Mouse (Mus musculus) liver, embryonic 12.5 days (tissue): ENCODE data around the gene Gm3045. TPM values are rescaled to one million over a fixed set of nuclear protein-coding genes. Genes with fewer than 3 reads are reported as not detected.

Source experiments
- ATAC-seq: fragments of 200-750 bp; cut with Nextera tagmentation; 2 replicates; pipeline ENCODE4 v1.8.0; 2017; ENCODE audit warnings: moderate number of reproducible peaks, mild to moderate bottlenecking, moderate library complexity
- H3K27ac ChIP-seq: fragments of 300-500 bp; sonication (generic); 2 replicates; pipeline ENCODE4 v1.5.1; 2016; ENCODE audit warnings: mild to moderate bottlenecking
- H3K27me3 ChIP-seq: fragments of 300-500 bp; sonication (generic); replicated peaks from 2 replicates; pipeline ENCODE4 v1.6.1; 2016; ENCODE audit warnings: mild to moderate bottlenecking, moderate library complexity
- H3K36me3 ChIP-seq: fragments of 300-500 bp; sonication (generic); 2 replicates; pipeline ENCODE4 v1.6.1; 2016; ENCODE audit warnings: mild to moderate bottlenecking, moderate library complexity
- H3K4me1 ChIP-seq: fragments of 300-500 bp; sonication (generic); 2 replicates; pipeline ENCODE4 v1.6.1; 2016
- H3K4me2 ChIP-seq: fragments of 300-500 bp; sonication (generic); 2 replicates; pipeline ENCODE4 v1.6.1; 2016; ENCODE audit warnings: mild to moderate bottlenecking, moderate library complexity
- H3K4me3 ChIP-seq: fragments of 300-500 bp; sonication (generic); 2 replicates; pipeline ENCODE4 v1.5.1; 2016; ENCODE audit warnings: mild to moderate bottlenecking, moderate library complexity
- H3K9ac ChIP-seq: fragments of 300-500 bp; sonication (generic); 2 replicates; pipeline ENCODE4 v1.6.1; 2016; ENCODE audit warnings: mild to moderate bottlenecking, moderate library complexity
- H3K9me3 ChIP-seq: fragments of 300-500 bp; sonication (generic); replicated peaks from 2 replicates; pipeline ENCODE4 v1.6.1; 2016; ENCODE audit warnings: mild to moderate bottlenecking, moderate library complexity
- WGBS: fragments of 180-500 bp; shearing (Covaris S2); methylation state at CpG from one replicate; pipeline ENCODE4 v1.1.7; 2016; ENCODE audit not compliant: insufficient replicate concordance; 5-methylcytosine and 5-hydroxymethylcytosine counted together
- polyA plus RNA-seq: library from polyadenylated mRNA; unstranded; fragments of >200 nt; fragmentation: Nextera tagmentation; extraction: Ambion mirVana; gene quantifications from 2 replicates; pipeline ENCODE4 v1.2.1, GENCODE M21; 2016

Gene Gm3045
- polyA plus RNA-seq, 1 experiment from 2014 or later = not detected

- Histone ChIP-seq H3K36me3 (no peaks in the 10 kb centered on the region), H3K4me2 (no peak overlapping the region), H3K4me1 (no peaks in the 10 kb centered on the region), H3K4me3 (no peak overlapping the region), H3K27me3 (no peaks in the 10 kb centered on the region), H3K9ac (no peak overlapping the region), H3K9me3 (no peaks in the 10 kb centered on the region), H3K27ac (no peak overlapping the region)
- WGBS = 76% methylated on average over 9 of the region's 9 CpGs
- no peak for ATAC-seq
Observed at GRCm38 (mm10) chr13:56471951-56472350, 45.6 kb downstream of the Gm3045 start.

DNA sequence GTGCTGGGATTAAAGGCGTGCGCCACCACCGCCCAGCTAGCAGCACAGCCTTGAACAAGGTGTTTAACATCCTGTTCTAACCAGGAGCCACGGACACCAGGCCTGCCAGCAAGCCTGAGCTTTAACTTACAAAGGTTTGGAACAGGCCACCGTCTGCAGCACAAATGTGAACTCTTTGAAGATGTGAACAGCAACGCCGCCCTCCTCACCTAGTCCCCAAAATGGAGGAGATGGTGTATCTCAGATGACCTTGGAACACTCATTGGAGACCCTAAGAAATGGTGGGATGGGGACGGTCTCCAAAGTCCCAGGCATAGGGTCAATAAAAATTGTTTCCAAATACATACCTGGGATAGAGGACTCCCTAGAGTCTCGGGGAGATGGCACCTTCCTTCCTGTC lies 46.3 kb downstream of the Gm3045 start:
- Histone ChIP-seq H3K9me3 (no peaks in the 10 kb centered on the region), H3K27ac (no peak overlapping the region), H3K4me2 (no peak overlapping the region), H3K9ac (no peak overlapping the region), H3K36me3 (no peaks in the 10 kb centered on the region), H3K4me1 (no peaks in the 10 kb centered on the region), H3K27me3 (no peaks in the 10 kb centered on the region), H3K4me3 (no peak overlapping the region)
- 69% methylated on average over 9 of the region's 9 CpGs for WGBS
- ATAC-seq = no peak

- no peaks in the 10 kb centered on the region for H3K36me3 ChIP-seq
- no peak overlapping the region for H3K9ac ChIP-seq
- 21% methylated on average over 4 of the region's 4 CpGs for WGBS
- no peaks in the 10 kb centered on the region for H3K27me3 ChIP-seq
- H3K4me2 ChIP-seq = no peak overlapping the region
- no peak overlapping the region for H3K4me3 ChIP-seq
- no peaks in the 10 kb centered on the region for H3K4me1 ChIP-seq
- no peaks in the 10 kb centered on the region for H3K9me3 ChIP-seq
- no peak for ATAC-seq
- no peak overlapping the region for H3K27ac ChIP-seq
Observed at GRCm38 (mm10) chr13:56475363-56475762, 49.0 kb downstream of the Gm3045 start.

- H3K36me3 ChIP-seq = no peaks in the 10 kb centered on the region
- H3K27ac ChIP-seq = no peak overlapping the region
- H3K9me3 ChIP-seq = no peaks in the 10 kb centered on the region
- no peaks in the 10 kb centered on the region for H3K4me1 ChIP-seq
- WGBS = 41% methylated on average over 5 of the region's 5 CpGs
- H3K27me3 ChIP-seq = no peaks in the 10 kb centered on the region
- H3K9ac ChIP-seq = no peak overlapping the region
- H3K4me3 ChIP-seq = no peak overlapping the region
- no peak for ATAC-seq
- H3K4me2 ChIP-seq = no peak overlapping the region
Observed at GRCm38 (mm10) chr13:56476790-56477189, 50.4 kb downstream of the Gm3045 start.

- no peak overlapping the region for H3K4me2 ChIP-seq
- H3K36me3 ChIP-seq = no peaks in the 10 kb centered on the region
- ATAC-seq = no peak
- WGBS = 21% methylated on average over 6 of the region's 6 CpGs
- no peak overlapping the region for H3K27ac ChIP-seq
- H3K4me3 ChIP-seq = no peak overlapping the region
- H3K9me3 ChIP-seq = no peaks in the 10 kb centered on the region
- H3K9ac ChIP-seq = no peak overlapping the region
- no peaks in the 10 kb centered on the region for H3K27me3 ChIP-seq
- H3K4me1 ChIP-seq = no peaks in the 10 kb centered on the region
Observed at GRCm38 (mm10) chr13:56477271-56477670, 50.9 kb downstream of the Gm3045 start.

- 65% methylated on average over 6 of the region's 6 CpGs for WGBS
Observed at GRCm38 (mm10) chr13:56478027-56478426, 51.6 kb downstream of the Gm3045 start.

GRCm38 (mm10) chr13:56482146-56482545 lies 55.8 kb downstream of the Gm3045 start, which contains the start of gene Il9:
Gene Il9, minus strand, starts transcription at chr13:56482246.
- H3K36me3 ChIP-seq = no peaks in the 10 kb centered on the region
- H3K4me1 ChIP-seq = no peaks in the 10 kb centered on the region
- no peaks in the 10 kb centered on the region for H3K27me3 ChIP-seq
- 72% methylated on average over 3 of the region's 3 CpGs for WGBS
- ATAC-seq = no peak
- H3K9ac ChIP-seq = no peak within 1 kb of the TSS
- no peaks in the 10 kb centered on the region for H3K9me3 ChIP-seq
- H3K27ac ChIP-seq = no peak within 1 kb of the TSS
- H3K4me2 ChIP-seq = no peak within 1 kb of the TSS
- H3K4me3 ChIP-seq = no peak within 1 kb of the TSS

More at GRCm38 (mm10) chr13:56478027-56478426, 51.6 kb downstream of the Gm3045 start:
- Histone ChIP-seq H3K9ac (no peak overlapping the region), H3K4me1 (no peaks in the 10 kb centered on the region), H3K4me3 (no peak overlapping the region), H3K36me3 (no peaks in the 10 kb centered on the region), H3K27ac (no peak overlapping the region), H3K9me3 (no peaks in the 10 kb centered on the region), H3K27me3 (no peaks in the 10 kb centered on the region), H3K4me2 (no peak overlapping the region)
- ATAC-seq = no peak

Other genes starting within 250 kb of the Gm3045 start
- 4.7 and 5.0 TPM in 2 replicates for gene Tifab, start 247.7 kb upstream of the Gm3045 start, polyA plus RNA-seq
- gene Neurog1, start 174.4 kb upstream of the Gm3045 start, polyA plus RNA-seq = not detected in 2 replicates
- gene Cxcl14, start 130.0 kb upstream of the Gm3045 start, polyA plus RNA-seq = 0.41 and 1.6 TPM in 2 replicates
- 0.26 and 0.29 TPM in 2 replicates for gene Slc25a48, start 11.8 kb downstream of the Gm3045 start, polyA plus RNA-seq
- gene Il9, start 55.7 kb downstream of the Gm3045 start, polyA plus RNA-seq = not detected in 2 replicates
- gene Fbxl21, start 95.9 kb downstream of the Gm3045 start, polyA plus RNA-seq = 0.72 and 0.81 TPM in 2 replicates
- 31.7 and 38.1 TPM in 2 replicates for gene Lect2, start 121.9 kb downstream of the Gm3045 start, polyA plus RNA-seq
- gene Tgfbi, start 182.9 kb downstream of the Gm3045 start, polyA plus RNA-seq = 13.4 and 14.0 TPM in 2 replicates